Mouse (Mus musculus) retina, postnatal 7 days (tissue): ENCODE data around the gene Taok3.

ENCODE experiments used
- DNase-seq: peaks from one replicate; pipeline ENCODE4 v3.0.0-alpha.2; 2012; ENCODE audit warnings: low read depth, low spot score

Gene Taok3

DNA sequence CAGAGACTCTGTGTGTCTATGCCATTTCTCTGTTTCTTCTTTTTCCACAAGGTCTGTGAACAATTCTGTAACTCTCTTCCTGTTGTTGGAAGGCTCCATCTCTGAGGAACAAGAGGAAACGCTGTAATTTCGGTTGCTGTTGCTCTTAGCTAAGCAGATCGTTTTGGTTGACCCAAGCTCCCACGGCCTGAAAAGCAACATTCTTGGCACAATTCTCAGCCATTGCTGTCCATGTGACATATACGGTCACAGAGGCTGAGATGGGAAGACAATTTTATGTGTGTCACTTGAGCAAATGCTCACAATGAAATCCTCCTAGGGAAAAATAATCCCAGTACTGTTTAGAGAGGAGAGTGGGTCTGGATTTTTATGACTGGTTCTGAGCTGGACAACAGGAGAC is 62.0 kb downstream of the Taok3 start:
- no peak for DNase-seq

GRCm38 (mm10) chr5:117182411-117182810 is 62.5 kb downstream of the Taok3 start:
- DNase-seq = no peak

- DNase-seq = no peak
These were observed 64.9 kb downstream of the Taok3 start for GRCm38 (mm10) chr5:117184832-117185231.

DNA sequence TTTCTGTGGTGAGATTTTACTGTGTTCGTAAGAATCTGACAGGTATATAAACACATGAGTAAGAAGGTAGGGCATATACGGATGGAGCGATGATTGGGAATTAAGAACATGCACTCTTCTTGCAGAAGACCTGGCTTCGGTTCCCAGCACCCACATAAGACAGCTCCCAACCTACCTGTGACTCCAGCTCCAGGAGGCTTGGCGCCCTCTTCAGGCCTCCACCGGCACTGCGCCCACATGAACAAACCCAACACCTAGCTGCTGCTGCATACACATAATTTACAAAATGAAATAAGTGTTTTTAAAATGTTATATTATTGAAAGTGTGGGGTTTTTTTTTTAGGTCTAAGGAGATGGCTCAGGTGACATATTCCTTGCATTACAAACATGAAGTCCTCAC is 65.7 kb downstream of the Taok3 start:
- DNase-seq = no peak

DNA sequence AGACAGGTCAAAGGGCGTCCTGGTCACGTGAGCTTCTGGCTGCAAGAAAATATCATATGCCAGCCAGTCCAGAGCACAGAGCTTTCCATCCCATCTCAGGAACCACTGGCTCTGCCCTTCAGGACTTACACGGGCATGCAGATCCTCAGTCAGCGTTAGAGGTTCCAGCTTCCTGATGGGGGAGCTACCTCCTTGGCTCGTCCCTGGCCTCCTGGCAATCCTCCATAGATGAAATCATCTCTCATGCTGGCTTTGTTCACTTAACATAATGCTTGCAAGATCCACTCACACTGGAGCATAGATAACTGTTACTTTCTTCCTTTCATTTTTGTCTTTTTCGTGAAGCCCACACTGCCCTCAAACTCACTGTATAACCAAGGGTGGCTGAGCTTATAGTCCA is 72.1 kb downstream of the Taok3 start:
- no peak for DNase-seq

DNA sequence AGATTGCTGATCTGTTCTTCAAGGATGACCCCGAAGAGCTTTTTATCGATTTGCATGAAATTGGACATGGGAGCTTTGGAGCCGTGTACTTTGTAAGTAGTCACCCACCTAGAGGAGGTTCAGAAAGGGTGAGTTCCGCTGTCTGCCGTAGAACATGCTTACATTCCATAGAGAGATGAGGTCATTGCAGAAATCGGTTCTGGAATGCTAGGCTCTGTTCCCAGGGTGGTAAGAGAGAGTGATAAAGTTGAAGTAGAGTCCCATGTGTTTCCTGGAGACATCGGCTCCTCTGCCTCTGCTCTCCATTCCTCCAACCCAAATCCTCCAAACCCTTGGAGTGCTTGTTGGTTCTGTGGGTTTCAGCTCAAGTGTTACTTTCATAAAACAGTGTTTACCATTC is 73.8 kb downstream of the Taok3 start:
- DNase-seq = no peak

GRCm38 (mm10) chr5:117194672-117195071 is 74.7 kb downstream of the Taok3 start:
- no peak for DNase-seq

- DNase-seq = no peak
These were observed 76.6 kb downstream of the Taok3 start for GRCm38 (mm10) chr5:117196551-117196950.

GRCm38 (mm10) chr5:117198390-117198789 is 78.5 kb downstream of the Taok3 start:
- DNase-seq = no peak

DNA sequence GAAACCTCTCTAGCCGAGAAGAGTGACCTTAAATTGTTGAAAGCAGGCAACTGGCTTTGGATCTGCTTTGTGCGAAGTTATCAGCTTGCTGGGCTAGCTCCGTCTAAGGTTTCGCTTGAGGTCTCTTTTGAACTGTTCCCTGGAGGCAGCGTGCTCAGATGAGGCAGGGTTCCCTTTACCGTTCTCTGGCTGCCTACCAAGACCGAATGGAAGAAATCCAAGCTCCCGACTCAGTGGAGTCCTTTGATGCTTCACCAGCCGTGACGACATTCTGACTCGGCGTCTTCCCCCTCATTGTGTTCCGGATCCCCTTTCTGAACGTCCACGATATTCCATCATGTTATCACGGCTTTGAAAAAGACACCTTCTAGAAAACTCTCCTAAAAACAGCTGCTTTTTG is 87.4 kb downstream of the Taok3 start:
- no peak for DNase-seq

GRCm38 (mm10) chr5:117214016-117214415 is 94.1 kb downstream of the Taok3 start:
- DNase-seq = no peak

DNA sequence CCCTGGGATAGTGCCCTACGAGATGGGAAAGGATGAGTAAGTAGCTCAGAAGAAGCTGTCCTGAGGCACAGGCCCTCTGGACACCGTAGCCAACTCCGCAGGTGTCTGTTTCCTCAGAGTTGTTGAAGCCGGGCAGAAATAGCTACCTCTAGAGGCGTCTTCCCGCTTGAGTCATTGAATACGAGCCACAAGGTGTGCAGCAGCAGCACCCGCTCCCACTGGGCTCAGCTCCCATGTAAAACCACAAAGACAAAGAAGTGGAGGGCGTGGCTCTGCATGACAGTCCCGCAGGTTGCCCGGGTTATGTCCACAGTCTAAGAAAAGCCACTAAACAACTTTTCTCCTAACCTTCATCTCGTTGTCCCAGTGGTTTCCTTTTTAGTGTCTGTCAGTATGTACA is 111.1 kb downstream of the Taok3 start:
- DNase-seq = no peak

DNA sequence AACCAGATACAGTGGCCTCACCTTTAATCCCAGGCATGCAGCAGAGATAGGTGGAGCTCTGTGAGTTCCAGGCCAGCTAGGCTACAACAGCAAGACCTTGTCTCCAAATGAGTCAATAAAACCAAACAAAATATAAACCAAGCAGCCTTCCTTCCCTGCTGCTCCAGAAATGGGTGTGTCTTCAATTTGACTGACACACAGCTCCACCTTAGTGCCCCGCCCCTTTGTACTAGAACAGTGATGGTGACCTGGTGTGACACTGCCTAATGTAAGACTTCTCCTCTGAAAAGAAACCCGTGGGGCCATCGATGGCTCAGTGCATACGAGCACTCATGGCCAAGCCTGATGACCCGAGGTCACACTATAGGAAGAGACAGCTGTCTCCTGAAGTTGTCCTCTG is 116.6 kb downstream of the Taok3 start:
- DNase-seq = no peak

- no peak for DNase-seq
These were observed 119.2 kb downstream of the Taok3 start for GRCm38 (mm10) chr5:117239106-117239505.

DNA sequence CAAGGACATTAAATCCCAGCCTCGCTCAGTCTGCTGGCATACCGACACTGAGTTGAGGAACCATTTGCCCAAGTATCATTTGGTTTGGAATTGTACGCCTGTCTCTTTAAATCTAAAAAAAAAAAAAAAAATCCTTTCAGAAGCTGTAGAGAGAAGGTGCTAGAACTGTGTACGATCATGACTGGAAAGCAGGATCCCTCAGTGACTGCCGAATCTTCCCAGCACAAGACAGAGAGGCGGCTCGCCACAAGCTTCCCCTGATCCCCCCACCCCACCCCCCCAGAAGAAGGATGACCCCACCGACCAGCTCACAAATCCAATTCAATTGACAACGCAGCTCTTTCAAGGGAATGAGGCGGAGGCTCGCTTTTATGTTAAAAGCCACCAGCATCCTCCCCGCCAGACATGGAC is 120.4 kb downstream of the Taok3 start:
- DNase-seq = no peak

DNA sequence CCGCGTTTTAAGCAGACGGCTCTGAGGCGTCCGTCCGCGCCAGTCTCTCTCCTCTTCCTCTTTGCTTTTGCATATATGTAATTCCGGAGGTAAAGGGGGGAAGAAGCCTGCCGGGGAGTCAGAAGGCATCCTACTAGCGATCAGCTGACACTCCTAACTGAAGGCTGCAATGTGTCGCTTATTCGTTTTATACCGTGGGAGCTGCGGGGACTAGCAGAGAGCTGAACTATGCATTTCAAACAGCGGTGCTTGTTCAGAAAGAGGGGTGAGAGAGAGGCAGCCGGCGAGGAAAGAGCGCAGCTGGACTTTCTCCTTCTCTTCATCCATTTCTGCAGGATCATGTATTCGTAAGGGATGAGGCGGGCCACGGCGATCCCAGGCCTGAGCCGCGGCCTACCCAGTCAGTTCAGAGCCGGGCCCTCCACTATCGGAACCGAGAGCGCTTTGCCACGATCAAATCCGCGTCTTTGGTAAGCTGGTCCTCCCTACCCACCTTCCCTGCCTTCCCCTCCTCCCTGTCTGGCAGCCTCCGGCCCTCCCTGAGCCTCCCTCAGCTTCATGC is 120.9 kb downstream of the Taok3 start:
- no peak for DNase-seq

DNA sequence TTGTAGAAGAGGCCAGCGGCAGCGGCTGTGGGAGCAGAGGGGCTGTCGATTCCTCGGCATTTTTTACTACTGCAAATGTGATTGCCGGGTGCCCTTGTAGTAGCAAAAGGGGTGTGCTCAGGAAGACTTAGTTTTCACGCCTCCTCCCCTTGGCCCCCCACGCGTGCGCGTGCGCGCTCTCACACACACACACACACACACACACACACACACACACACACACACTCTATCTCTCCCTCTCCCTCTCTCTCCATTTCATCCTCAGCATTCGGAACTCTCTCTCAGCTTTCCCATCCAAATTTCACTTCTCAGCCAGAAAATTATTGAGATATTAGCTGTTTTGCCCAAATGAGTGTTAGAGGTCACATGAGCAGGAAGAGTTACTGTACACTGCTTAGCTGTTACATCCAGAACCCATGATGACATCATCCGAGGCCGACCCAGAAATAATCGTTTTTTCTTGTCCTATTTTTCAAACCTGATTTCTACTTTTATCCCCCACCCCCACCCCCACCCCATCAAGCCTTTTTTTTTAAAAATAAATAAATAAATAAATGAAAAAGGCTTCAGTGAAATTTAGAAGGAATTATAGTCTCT is 122.1 kb downstream of the Taok3 start:
- DNase-seq = no peak

- DNase-seq = no peak
These were observed 122.9 kb downstream of the Taok3 start for GRCm38 (mm10) chr5:117242671-117243478.

- no peak for DNase-seq
These were observed 125.2 kb downstream of the Taok3 start for GRCm38 (mm10) chr5:117245170-117245569.

DNA sequence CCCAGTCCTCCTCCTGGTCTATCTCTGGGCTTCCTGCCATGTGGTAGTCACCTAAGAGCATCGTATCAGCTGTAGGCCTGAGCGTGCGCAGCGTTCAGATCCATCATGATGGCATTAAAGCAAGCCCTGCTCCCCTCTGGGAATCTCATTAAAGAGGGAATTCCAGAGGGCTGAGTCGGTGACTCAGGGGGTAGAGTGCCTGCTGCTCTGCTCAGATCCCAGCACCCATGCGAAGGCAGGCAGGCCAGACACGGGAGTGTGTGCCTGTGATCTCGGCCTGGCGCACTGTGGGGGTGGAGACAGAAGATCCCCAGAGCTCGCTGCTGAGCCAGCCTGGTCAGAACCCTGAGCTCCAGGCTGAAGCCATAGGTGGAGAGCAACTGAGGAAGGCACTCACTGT is 128.4 kb downstream of the Taok3 start:
- no peak for DNase-seq

GRCm38 (mm10) chr5:117250796-117251195 is 130.9 kb downstream of the Taok3 start:
- DNase-seq = no peak

GRCm38 (mm10) chr5:117251763-117252162 is 131.8 kb downstream of the Taok3 start:
- DNase-seq = no peak

GRCm38 (mm10) chr5:117258276-117258675 is 138.3 kb downstream of the Taok3 start:
- no peak for DNase-seq
